Mouse (Mus musculus) thymus, postnatal 0 days (tissue): ENCODE results near the gene Pi4kb. TPM values are rescaled to one million over a fixed set of nuclear protein-coding genes. Genes with fewer than 3 reads are reported as not detected.

ENCODE experiments used
- DNase-seq: peaks from one replicate; pipeline ENCODE4 v3.0.0-alpha.2; 2015; ENCODE audit warnings: low spot score
- microRNA-seq: library from miRNA; unstranded; fragments of <30 nt; microRNA quantifications from one replicate; pipeline ENCODE4, GENCODE M21; 2016; ENCODE audit warnings: borderline number of aligned reads
- polyA plus RNA-seq: library from polyadenylated mRNA; unstranded; fragments of >200 nt; fragmentation: Nextera tagmentation; extraction: Ambion mirVana; gene quantifications from 2 replicates; pipeline ENCODE4 v1.2.1, GENCODE M21; 2015

The Pi4kb gene
- polyA plus RNA-seq, 1 experiment from 2014 or later, result 21.6 TPM

GRCm38 (mm10) chr3:95056275-95056674 lies 81.7 kb downstream of the Pi4kb start:
- no peak for DNase-seq

Small RNA genes lying within 50 kb of the gene (microRNA-seq; reads per million reads assigned to microRNA genes)
- 1.7 reads per million for gene Mir7013

Other genes with a start within 250 kb of the Pi4kb start
- gene Cgn, start 188.2 kb upstream of the Pi4kb start, polyA plus RNA-seq, result 1.9 and 2.5 TPM in 2 replicates
- gene Pogz, start 137.2 kb upstream of the Pi4kb start, polyA plus RNA-seq, result 10.3 and 12.3 TPM in 2 replicates
- 466 and 483 TPM in 2 replicates for gene Psmb4, start 87.8 kb upstream of the Pi4kb start, polyA plus RNA-seq
- gene Selenbp1, start 41.7 kb upstream of the Pi4kb start, polyA plus RNA-seq, result 12.6 and 14.3 TPM in 2 replicates
- 7.1 and 7.3 TPM in 2 replicates for gene Rfx5, start 20.7 kb upstream of the Pi4kb start, polyA plus RNA-seq
- 16.7 and 18.4 TPM in 2 replicates for gene Zfp687, start 40.7 kb downstream of the Pi4kb start, polyA plus RNA-seq
- gene Psmd4, start 67.9 kb downstream of the Pi4kb start, polyA plus RNA-seq, result 310 and 313 TPM in 2 replicates
- 19.9 and 22.6 TPM in 2 replicates for gene Pip5k1a, start 132.2 kb downstream of the Pi4kb start, polyA plus RNA-seq
- gene Vps72, start 136.3 kb downstream of the Pi4kb start, polyA plus RNA-seq, result 86.1 and 93.6 TPM in 2 replicates
- 1.6 and 1.8 TPM in 2 replicates for gene Tmod4, start 149.7 kb downstream of the Pi4kb start, polyA plus RNA-seq
- gene Scnm1, start 159.3 kb downstream of the Pi4kb start, polyA plus RNA-seq, result 77.4 and 81.3 TPM in 2 replicates
- 21.1 and 23.4 TPM in 2 replicates for gene Lysmd1, start 159.4 kb downstream of the Pi4kb start, polyA plus RNA-seq
- 39.0 and 41.2 TPM in 2 replicates for gene Tnfaip8l2, start 167.6 kb downstream of the Pi4kb start, polyA plus RNA-seq
- 1.1 and 1.4 TPM in 2 replicates for gene Sema6c, start 185.7 kb downstream of the Pi4kb start, polyA plus RNA-seq
- gene Gabpb2, start 243.2 kb downstream of the Pi4kb start, polyA plus RNA-seq, result 9.3 and 13.8 TPM in 2 replicates